Mouse (Mus musculus): ENCODE data around the gene Mocs1.
"Not testable (repeated sequence)": the region's sequence is repeated elsewhere in the genome, so short reads cannot be mapped to it uniquely, and the experiment has no call there.

The Mocs1 gene

DNA sequence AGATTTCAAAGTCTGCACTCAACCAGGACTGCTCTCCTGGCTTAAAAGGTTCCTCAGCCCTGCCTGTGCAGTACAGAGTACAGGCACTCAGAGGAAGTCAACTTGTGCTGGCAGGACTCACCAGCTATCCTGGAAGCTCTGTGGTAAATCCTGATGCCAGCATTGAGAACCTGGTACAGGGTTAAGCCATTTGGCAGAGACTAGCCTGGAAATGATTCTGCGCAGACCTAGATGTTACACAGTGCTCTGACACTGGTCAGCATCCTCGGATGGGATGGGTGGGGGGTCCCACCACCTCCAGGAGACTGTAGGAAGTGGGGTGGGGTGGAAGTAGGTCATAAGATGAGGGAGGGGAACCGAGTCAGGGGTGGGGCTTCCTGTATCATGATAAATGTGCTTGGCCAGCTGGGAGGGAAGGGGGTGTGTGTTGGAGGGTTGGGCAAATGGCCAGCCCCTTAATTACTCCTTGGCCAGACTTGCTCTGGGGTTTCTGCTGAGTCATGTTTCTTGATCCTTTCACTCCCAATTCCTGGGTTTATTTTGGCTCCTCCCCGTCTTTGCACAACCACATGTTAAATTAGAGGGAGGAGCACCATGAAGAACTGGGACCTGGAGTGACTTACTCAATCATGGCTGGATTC, 4.0 kb downstream of the Mocs1 start:
- peak; percentile 69 for DNase-seq (ENCODE audit: low spot score)

- DNase-seq (ENCODE audit: low spot score): no peak
Measured at GRCm38 (mm10) chr17:49433071-49433470, 4.9 kb downstream of the Mocs1 start.

GRCm38 (mm10) chr17:49434236-49434635, 6.1 kb downstream of the Mocs1 start:
- no peak for DNase-seq (ENCODE audit: low spot score)

- DNase-seq (ENCODE audit: low spot score): no peak
Measured at GRCm38 (mm10) chr17:49435081-49435480, 6.9 kb downstream of the Mocs1 start.

DNA sequence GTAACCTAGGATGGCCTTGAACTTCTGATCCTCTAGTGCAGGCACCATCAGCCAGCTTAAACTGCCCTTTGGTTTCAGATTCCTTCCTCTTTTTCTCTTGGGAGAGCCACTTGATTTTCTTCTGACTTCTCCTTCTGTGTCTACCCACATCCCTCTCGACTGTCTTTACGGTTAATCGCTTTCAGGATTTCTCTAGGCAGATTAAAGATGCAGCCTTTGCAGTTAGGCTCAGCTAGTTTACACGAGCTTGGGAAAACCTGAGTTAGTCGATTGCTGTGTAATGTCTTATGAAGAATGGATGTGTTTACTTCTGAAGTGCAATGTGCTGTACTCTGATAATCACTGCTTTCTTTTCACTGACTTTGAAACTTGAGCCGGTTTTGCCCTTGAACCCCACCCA, 8.5 kb downstream of the Mocs1 start:
- no peak for DNase-seq (ENCODE audit: low spot score)

- not testable (repeated sequence) for DNase-seq (ENCODE audit: low spot score)
Measured at GRCm38 (mm10) chr17:49437306-49437705, 9.1 kb downstream of the Mocs1 start.

- no peak for DNase-seq (ENCODE audit: low spot score)
Measured at GRCm38 (mm10) chr17:49438822-49439574, 10.8 kb downstream of the Mocs1 start.

GRCm38 (mm10) chr17:49439706-49440105, 11.5 kb downstream of the Mocs1 start:
- DNase-seq (ENCODE audit: low spot score): no peak

DNA sequence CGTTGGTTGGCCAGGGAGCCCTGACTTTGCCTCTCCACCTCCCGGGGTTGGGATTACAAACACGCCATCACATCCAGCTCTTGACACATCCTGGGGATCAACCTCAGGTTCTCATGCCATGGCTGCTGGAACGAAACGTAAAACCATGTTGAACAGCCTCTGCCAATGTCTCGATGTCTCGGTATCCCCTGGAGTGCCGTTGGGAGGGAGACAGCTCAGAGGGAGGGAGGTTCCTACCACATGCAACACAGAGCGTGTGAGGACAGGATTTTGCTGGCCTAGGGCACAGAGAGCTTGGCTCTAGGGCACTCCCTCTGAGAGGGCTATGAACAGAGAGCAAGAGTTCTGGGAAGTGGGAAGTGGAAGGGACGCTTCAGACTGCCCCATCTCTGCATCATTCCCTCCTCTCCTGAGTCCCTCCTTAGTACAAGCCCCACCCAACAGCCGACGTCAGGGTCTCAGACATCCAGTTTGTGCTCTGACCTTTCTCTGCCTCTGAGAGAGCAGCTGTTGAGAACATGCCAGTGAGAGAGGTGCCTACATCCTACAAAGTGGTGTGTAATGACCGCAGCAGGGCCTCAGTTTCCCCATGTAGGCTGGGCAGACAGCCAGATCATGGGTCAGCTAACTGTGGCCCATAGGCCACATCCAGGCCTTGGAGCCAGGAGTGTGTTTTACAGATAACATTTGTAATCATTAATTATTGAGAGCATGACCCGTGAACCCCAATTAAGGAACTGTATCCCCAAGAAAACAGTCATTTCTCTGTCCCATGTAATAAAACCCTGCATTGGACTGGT, 12.4 kb downstream of the Mocs1 start:
- no peak for DNase-seq (ENCODE audit: low spot score)

DNA sequence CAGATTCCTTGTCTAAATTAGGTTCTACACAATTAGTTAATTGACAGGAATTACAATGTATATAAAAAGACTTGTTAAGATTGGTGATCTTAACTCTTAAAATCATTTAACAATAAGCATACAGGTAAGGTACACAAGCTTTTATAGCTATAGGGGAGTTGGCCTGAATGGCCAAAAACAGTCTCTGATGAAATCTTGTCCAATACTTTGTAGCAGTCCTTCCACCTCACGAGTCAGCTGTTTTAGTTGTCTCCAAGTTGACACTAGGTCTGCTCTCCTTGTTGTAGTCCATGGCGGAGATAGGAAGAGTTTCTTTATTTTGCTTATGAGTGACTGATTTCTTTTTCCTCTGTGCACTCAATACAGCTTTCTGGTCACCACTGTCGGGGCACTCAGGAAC, 14.7 kb downstream of the Mocs1 start:
- not testable (repeated sequence) for DNase-seq (ENCODE audit: low spot score)

DNA sequence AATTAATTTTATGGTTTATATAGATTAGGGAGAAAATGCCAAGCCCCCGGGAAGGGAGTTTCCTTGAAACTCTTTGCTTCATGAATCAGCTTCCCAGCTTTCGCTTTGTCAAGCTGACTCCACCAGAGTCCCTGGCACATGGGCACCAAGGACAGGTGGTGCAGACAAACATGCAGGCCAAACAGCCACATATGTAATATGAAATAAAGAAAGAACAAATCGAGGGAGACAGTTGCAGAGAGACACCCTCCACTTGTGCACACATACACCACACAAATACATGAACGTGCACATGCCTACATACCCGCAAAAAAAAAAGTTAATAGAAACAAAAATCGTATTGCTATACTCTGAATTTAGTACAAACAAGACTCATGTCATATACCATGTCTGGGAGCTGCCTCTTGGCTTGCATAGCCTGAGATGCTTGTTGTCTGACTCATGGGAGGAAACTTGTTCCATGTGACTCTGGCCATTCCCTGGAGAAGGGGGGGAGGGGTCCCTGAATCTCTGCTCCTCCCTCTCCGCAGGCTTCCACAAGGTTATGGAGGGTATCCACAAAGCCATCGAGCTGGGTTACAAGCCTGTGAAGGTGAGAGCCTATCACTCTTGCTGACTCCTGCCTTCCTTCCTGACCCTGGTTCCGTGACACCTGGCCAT, 20.5 kb downstream of the Mocs1 start:
- peak; percentile 33 for DNase-seq (ENCODE audit: low spot score)

DNA sequence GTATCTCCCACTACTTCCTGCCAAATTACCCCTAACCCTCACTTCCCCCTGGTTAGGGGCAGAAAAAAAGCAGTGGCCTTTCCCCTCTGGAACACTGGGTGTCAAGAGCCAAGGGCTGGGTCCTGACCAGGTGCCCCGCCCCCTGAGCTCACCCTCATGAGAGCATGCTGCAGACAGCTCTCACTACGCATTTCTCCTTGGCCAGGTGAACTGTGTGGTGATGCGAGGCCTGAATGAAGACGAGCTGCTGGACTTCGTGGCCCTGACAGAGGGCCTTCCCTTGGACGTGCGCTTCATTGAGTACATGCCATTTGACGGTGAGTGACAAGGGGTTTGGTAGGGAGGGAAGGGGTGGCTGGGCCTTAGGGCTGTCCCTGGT, 21.1 kb downstream of the Mocs1 start:
- no peak for DNase-seq (ENCODE audit: low spot score)

GRCm38 (mm10) chr17:49450922-49451321, 22.8 kb downstream of the Mocs1 start:
- DNase-seq (ENCODE audit: low spot score): no peak

DNA sequence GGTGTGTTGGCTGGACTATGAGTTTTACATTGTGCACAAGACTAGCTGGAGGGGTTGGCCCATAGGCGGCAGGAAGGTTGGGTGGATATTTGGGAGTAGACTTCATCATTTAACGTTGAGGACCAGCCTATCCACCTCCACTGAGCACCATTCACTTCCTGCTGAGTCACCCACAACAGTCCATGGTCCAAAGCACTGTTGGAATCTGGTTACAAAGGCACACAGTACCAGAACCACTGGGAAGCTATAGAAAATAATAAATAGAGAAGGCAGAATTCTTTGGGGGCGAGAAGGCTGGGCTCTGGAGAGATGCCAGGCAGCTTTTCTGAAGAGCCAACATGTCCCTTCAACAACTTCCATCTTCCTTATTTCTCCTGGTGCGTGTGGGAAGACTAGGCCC, 28.2 kb downstream of the Mocs1 start:
- DNase-seq (ENCODE audit: low spot score): no peak

DNA sequence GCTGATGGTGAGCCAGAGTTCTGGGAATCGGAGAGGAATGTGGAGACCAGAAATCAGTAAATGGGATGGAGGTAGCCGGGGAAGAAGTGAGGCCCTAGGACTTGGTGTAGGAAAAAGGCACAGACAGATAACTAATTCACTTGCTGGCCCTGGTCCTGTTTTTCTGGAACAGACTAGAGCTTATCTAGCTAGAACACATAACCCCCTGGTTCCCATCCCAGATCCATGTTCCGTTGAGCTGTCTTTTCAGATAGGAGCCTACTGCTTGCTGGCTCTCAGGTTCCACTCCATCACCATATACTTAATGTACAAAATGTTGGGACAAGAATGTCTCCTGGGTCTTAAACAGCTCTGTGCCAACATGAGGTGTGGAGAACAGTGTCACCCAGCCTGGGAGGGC, 29.7 kb downstream of the Mocs1 start:
- DNase-seq (ENCODE audit: low spot score): no peak

GRCm38 (mm10) chr17:49458386-49458785, 30.2 kb downstream of the Mocs1 start:
- DNase-seq (ENCODE audit: low spot score): no peak

- no peak for DNase-seq (ENCODE audit: low spot score)
Measured at GRCm38 (mm10) chr17:49464884-49465283, 36.7 kb downstream of the Mocs1 start.

- peak; percentile 74 for DNase-seq (ENCODE audit: low spot score)
Measured at GRCm38 (mm10) chr17:49468223-49468622, 40.1 kb downstream of the Mocs1 start.

DNA sequence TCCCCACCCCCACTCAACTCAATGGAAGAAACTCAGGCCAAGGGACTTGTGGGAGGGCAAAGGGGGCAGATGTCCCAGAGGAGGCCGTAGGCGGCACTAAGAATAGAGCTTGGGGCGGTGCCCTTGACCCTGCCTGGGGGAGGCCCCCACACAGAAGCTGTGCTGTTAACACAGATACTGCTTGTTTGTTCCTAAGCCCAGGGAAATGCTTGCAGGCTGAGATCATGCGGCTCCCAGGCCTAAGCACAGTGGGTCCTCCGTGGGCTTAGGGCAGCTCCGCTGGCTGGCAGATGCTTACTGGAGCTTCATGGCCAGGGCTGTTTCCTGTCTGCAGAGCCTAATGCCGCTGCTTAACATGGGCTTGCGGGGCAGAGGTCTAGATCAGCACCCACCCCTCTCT, 44.5 kb downstream of the Mocs1 start:
- DNase-seq (ENCODE audit: low spot score): no peak

GRCm38 (mm10) chr17:49474051-49474450, 45.9 kb downstream of the Mocs1 start:
- no peak for DNase-seq (ENCODE audit: low spot score)

DNA sequence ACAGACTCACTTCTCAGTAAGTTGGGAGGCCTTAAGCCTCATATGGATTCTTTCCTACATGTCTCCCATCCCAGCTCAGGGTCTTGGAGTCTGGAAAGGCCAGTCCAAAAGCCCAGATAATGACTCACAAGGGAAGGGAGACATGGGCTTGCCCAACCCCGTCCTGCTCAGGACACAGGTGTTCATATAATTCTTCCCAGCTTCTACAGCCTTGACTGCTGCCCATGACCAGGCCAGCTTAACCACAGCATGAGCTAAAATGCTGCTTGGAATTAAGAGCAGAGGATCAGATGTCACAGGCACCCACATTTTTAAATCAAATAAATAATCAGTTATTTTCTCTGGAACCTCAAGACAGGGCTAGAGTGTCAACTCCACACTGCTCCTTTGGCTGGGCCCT, 47.0 kb downstream of the Mocs1 start:
- no peak for DNase-seq (ENCODE audit: low spot score)

GRCm38 (mm10) chr17:49477370-49477769, 49.2 kb downstream of the Mocs1 start:
- no peak for DNase-seq (ENCODE audit: low spot score)

Data from urinary bladder, postnatal 14 days (tissue).